Mouse (Mus musculus) heart, postnatal 14 days (tissue): ENCODE measurements around the gene Senp7. TPM values are rescaled to one million over a fixed set of nuclear protein-coding genes. Genes with fewer than 3 reads are reported as not detected.
"Not testable (repeated sequence)": the region's sequence is repeated elsewhere in the genome, so short reads cannot be mapped to it uniquely, and the experiment has no call there.

ENCODE experiments used
- DNase-seq, 2 experiments: peaks; one replicate each; pipeline ENCODE4 v3.0.0; 2021 to 2022
- intact Hi-C: fragments of 180-260 bp; cut with DNase I; formaldehyde crosslinking; loops from one replicate; pipeline ENCODE4 v1.15.1; 2025
- total RNA-seq, 2 experiments: library from RNA; stranded (reverse); gene quantifications; 2 replicates each; pipeline ENCODE4 v1.2.3; 2021

Gene Senp7
- total RNA-seq, 2 experiments from 2014 or later = 17.9 to 18.7 TPM

GRCm38 (mm10) chr16:56064334-56064990, 16.3 kb downstream of the Senp7 start:
- intact Hi-C loops = loop anchor here (2.0 to 5.0 kb wide), 3 partner anchors 68 to 114 kb away; partner anchors contain the start of gene Zbtb11
- DNase-seq = peak; percentile 54 to 57

- no peak for DNase-seq
- intact Hi-C loops = no loop called here
Measured at GRCm38 (mm10) chr16:56066113-56066512, 18.0 kb downstream of the Senp7 start.

GRCm38 (mm10) chr16:56068523-56069070, 20.5 kb downstream of the Senp7 start:
- intact Hi-C loops = no loop called here

GRCm38 (mm10) chr16:56071317-56072232, 23.4 kb downstream of the Senp7 start:
- no peak for DNase-seq
- intact Hi-C loops = loop anchor here (5.0 kb wide), 1 partner anchor 39 kb away; no protein-coding TSS in a partner anchor

More at GRCm38 (mm10) chr16:56068523-56069070, 20.5 kb downstream of the Senp7 start:
- DNase-seq = no peak

- intact Hi-C loops = loop anchor here (5.0 kb wide), 1 partner anchor 40 kb away; no protein-coding TSS in a partner anchor
- DNase-seq = no peak
Measured at GRCm38 (mm10) chr16:56072533-56072932, 24.4 kb downstream of the Senp7 start.

- not testable (repeated sequence) for DNase-seq
- intact Hi-C loops = loop anchor here (5.0 kb wide), 1 partner anchor 41 kb away; no protein-coding TSS in a partner anchor
Measured at GRCm38 (mm10) chr16:56073150-56073549, 25.0 kb downstream of the Senp7 start.

GRCm38 (mm10) chr16:56074122-56074521, 26.0 kb downstream of the Senp7 start:
- intact Hi-C loops = loop anchor here (5.0 kb wide), 1 partner anchor 42 kb away; no protein-coding TSS in a partner anchor
- DNase-seq = no peak

GRCm38 (mm10) chr16:56074565-56074964, 26.4 kb downstream of the Senp7 start:
- intact Hi-C loops = loop anchor here (5.0 kb wide), 1 partner anchor 42 kb away; no protein-coding TSS in a partner anchor
- peak in 1 of 2 experiments; percentile 6 for DNase-seq

GRCm38 (mm10) chr16:56075222-56076111, 27.3 kb downstream of the Senp7 start:
- intact Hi-C loops = loop anchor here (5.0 kb wide), 1 partner anchor 57 kb away; no protein-coding TSS in a partner anchor
- DNase-seq = peak; percentile 83 to 86

GRCm38 (mm10) chr16:56076121-56076869, 28.2 kb downstream of the Senp7 start:
- peak; percentile 12 to 22 for DNase-seq
- intact Hi-C loops = loop anchor here (5.0 kb wide), 1 partner anchor 56 kb away; no protein-coding TSS in a partner anchor

- intact Hi-C loops = loop anchor here (5.0 kb wide), 1 partner anchor 53 kb away; no protein-coding TSS in a partner anchor
- no peak for DNase-seq
Measured at GRCm38 (mm10) chr16:56079419-56079818, 31.3 kb downstream of the Senp7 start.

GRCm38 (mm10) chr16:56081691-56082090, 33.6 kb downstream of the Senp7 start:
- intact Hi-C loops = no loop called here
- no peak for DNase-seq

- no peak for DNase-seq
- intact Hi-C loops = no loop called here
Measured at GRCm38 (mm10) chr16:56086336-56086735, 38.2 kb downstream of the Senp7 start.

- intact Hi-C loops = no loop called here
- no peak for DNase-seq
Measured at GRCm38 (mm10) chr16:56090385-56090784, 42.2 kb downstream of the Senp7 start.

GRCm38 (mm10) chr16:56096401-56097018, 48.4 kb downstream of the Senp7 start:
- intact Hi-C loops, DNase-seq: not testable (repeated sequence)

- DNase-seq = peak; percentile 9 to 43
- intact Hi-C loops = no loop called here
Measured at GRCm38 (mm10) chr16:56115706-56116105, 67.6 kb downstream of the Senp7 start.

- no peak for DNase-seq
- intact Hi-C loops = no loop called here
Measured at GRCm38 (mm10) chr16:56116155-56116554, 68.0 kb downstream of the Senp7 start.
